9 mouse cellular contexts compared by ENCODE assay signal in genomic region chr8:26380668-26381067, GRCm38 (mm10).
A peak's percentile ranks its signal among the peaks of the same experiment; 100 is the strongest.
DNase-seq lines count a peak whose midpoint lies in the region; ATAC-seq and TF ChIP-seq lines count a peak whose summit lies in the region.
"Had no signal": no experiment of that assay in that cellular context is flagged by ENCODE, and none has a peak within 500 bp of the region (broad histone marks: within the 10 kb centered on the region; RNA-seq: fewer than 3 reads in every experiment).

No protein-coding gene starts in this region.

- 33% methylated on average over 3 of the region's 3 CpGs for WGBS in forebrain, embryonic 14.5 days
- 28% methylated on average over 3 of the region's 3 CpGs for WGBS in forebrain, embryonic 11.5 days
- WGBS in large intestine, adult 2 months, result 32% methylated on average over 3 of the region's 3 CpGs

- no peaks in the 10 kb centered on the region for H3K36me3 ChIP-seq in forebrain, embryonic 14.5 days (ENCODE audit: control insufficient read depth, insufficient read depth, low read length)
- no peaks in the 10 kb centered on the region for H3K36me3 ChIP-seq in forebrain, embryonic 11.5 days (ENCODE audit: control insufficient read depth, insufficient read depth, low read length)
- no peaks in the 10 kb centered on the region for H3K36me3 ChIP-seq in C2C12 (ENCODE audit: control insufficient read depth, insufficient read depth)
- no peaks in the 10 kb centered on the region for H3K36me3 ChIP-seq in splenic B cell, adult 2 months (ENCODE audit: control insufficient read depth, insufficient read depth, low read length, poor library complexity, severe bottlenecking)
- H3K36me3 ChIP-seq: limb, embryonic 12.5 days had no signal

- DNase-seq in forebrain, embryonic 14.5 days (ENCODE audit: low spot score), result peak; percentile 70
- no peak for DNase-seq in forebrain, embryonic 11.5 days (ENCODE audit: low spot score)
- peak; percentile 29 for DNase-seq in c-Kit-positive CD71-negative TER-119-negative erythroid progenitor cells, embryonic 14.5 days (ENCODE audit: low read depth)
- peak; percentile 14 to 64 for DNase-seq in frontal cortex, postnatal 14 days (ENCODE audit: low spot score in 2 of 2)
- peak; percentile 29 for DNase-seq in large intestine, adult 2 months (ENCODE audit: low read depth, low spot score)
- DNase-seq in lung, postnatal 10 days, result peak; percentile 81
- peak; percentile 73 for DNase-seq in splenic B cell, adult 2 months (ENCODE audit: low read depth, low spot score)

- H3K79me3 ChIP-seq in C2C12 (ENCODE audit: low read depth), result no peaks in the 10 kb centered on the region

- H3K9me3 ChIP-seq in forebrain, embryonic 14.5 days (replicated peaks; ENCODE audit: control insufficient read depth, low read length), result no peaks in the 10 kb centered on the region
- H3K9me3 ChIP-seq in forebrain, embryonic 11.5 days (ENCODE audit: control insufficient read depth, low read length), result no peaks in the 10 kb centered on the region

- peak; percentile 10 for TF ChIP-seq CTCF in C2C12 (IDR thresholded peaks at IDR 0.05; ENCODE audit: control insufficient read depth, insufficient read depth, insufficient read length)

- no peak overlapping the region for H3K4me3 ChIP-seq in forebrain, embryonic 14.5 days (ENCODE audit: low read depth, low read length)
- H3K4me3 ChIP-seq in forebrain, embryonic 11.5 days (ENCODE audit: low read depth, low read length), result no peak overlapping the region
- H3K4me3 ChIP-seq in C2C12 (ENCODE audit: insufficient read depth, poor library complexity, severe bottlenecking), result no peak overlapping the region
- H3K4me3 ChIP-seq: limb, embryonic 12.5 days had no signal

- H3ac ChIP-seq in C2C12 (ENCODE audit: control insufficient read depth, insufficient read length, low read depth), result no peak overlapping the region

- H3K27me3 ChIP-seq in forebrain, embryonic 14.5 days (replicated peaks; ENCODE audit: control insufficient read depth, insufficient read depth, low read length), result no peaks in the 10 kb centered on the region
- H3K27me3 ChIP-seq in forebrain, embryonic 11.5 days (ENCODE audit: control insufficient read depth, insufficient read depth, low read length), result no peaks in the 10 kb centered on the region
- H3K27me3 ChIP-seq in C2C12 (ENCODE audit: control insufficient read depth, insufficient read depth, insufficient read length), result no peaks in the 10 kb centered on the region
- no peaks in the 10 kb centered on the region for H3K27me3 ChIP-seq in splenic B cell, adult 2 months (ENCODE audit: control insufficient read depth, insufficient read depth, low read length, poor library complexity, severe bottlenecking)

- H3K4me2 ChIP-seq in forebrain, embryonic 14.5 days (ENCODE audit: low read length), result no peak overlapping the region
- no peak overlapping the region for H3K4me2 ChIP-seq in forebrain, embryonic 11.5 days (ENCODE audit: low read depth, low read length, severe bottlenecking)
- H3K4me2 ChIP-seq: limb, embryonic 12.5 days had no signal

- no peak for ATAC-seq in forebrain, embryonic 14.5 days
- no peak for ATAC-seq in forebrain, embryonic 11.5 days (replicated peaks; ENCODE audit: low FRiP score)

- no peaks in the 10 kb centered on the region for H3K4me1 ChIP-seq in forebrain, embryonic 14.5 days (ENCODE audit: control insufficient read depth, insufficient read depth, low read length)
- no peaks in the 10 kb centered on the region for H3K4me1 ChIP-seq in forebrain, embryonic 11.5 days (replicated peaks; ENCODE audit: control insufficient read depth, insufficient read depth, low read length)

- H3K27ac ChIP-seq in forebrain, embryonic 14.5 days (ENCODE audit: low read depth, low read length), result no peak overlapping the region
- H3K27ac ChIP-seq in forebrain, embryonic 11.5 days (ENCODE audit: low read depth, low read length), result no peak overlapping the region
- H3K27ac ChIP-seq: limb, embryonic 12.5 days had no signal

- H3K9ac ChIP-seq in forebrain, embryonic 14.5 days (ENCODE audit: low read length), result no peak overlapping the region
- no peak overlapping the region for H3K9ac ChIP-seq in forebrain, embryonic 11.5 days (ENCODE audit: low read length)
- H3K9ac ChIP-seq: limb, embryonic 12.5 days had no signal

- no peaks in the 10 kb centered on the region for H3K79me2 ChIP-seq in C2C12 (ENCODE audit: control insufficient read depth, insufficient read depth)

TF ChIP-seq in C2C12, 6 proteins besides CTCF, POLR2A, EP300 and RAD21:
- TF ChIP-seq MYOD1 (IDR thresholded peaks at IDR 0.05; ENCODE audit: control insufficient read depth, insufficient read length, low read depth), result no peak
- TF ChIP-seq MAX (IDR thresholded peaks at IDR 0.05), result no peak
- no peak for TF ChIP-seq USF1 (IDR thresholded peaks at IDR 0.05; ENCODE audit: low read depth)
- TF ChIP-seq MYOG (IDR thresholded peaks at IDR 0.05; ENCODE audit: control insufficient read depth, extremely low read depth, insufficient read length), result no peak
- no peak for TF ChIP-seq FOSL1 (IDR thresholded peaks at IDR 0.05; ENCODE audit: insufficient read depth, low read length, poor library complexity, severe bottlenecking)
- TF ChIP-seq CEBPB (IDR thresholded peaks at IDR 0.05; ENCODE audit: low read depth), result no peak
